Mouse (Mus musculus) left cerebral cortex, postnatal 36 days (tissue): ENCODE measurements around the gene Slxl1. TPM values are rescaled to one million over a fixed set of nuclear protein-coding genes. Genes with fewer than 3 reads are reported as not detected.
"Not testable (repeated sequence)": the region's sequence is repeated elsewhere in the genome, so short reads cannot be mapped to it uniquely, and the experiment has no call there.

ENCODE experiments used
- DNase-seq, 2 experiments: peaks; one replicate each; pipeline ENCODE4 v3.0.0; 2021 to 2022; ENCODE audit warnings: low spot score in 2 of 2, mixed read lengths in 1 of 2
- intact Hi-C: fragments of 180-260 bp; cut with DNase I; formaldehyde crosslinking; loops from one replicate; pipeline ENCODE4 v1.15.1; 2025
- total RNA-seq, 2 experiments: library from RNA; stranded (reverse); gene quantifications; 2 replicates each; pipeline ENCODE4 v1.2.3; 2021

Gene Slxl1
- not detected for total RNA-seq

- DNase-seq, intact Hi-C loops: not testable (repeated sequence)
These were observed at the start of gene Slxl1 for GRCm38 (mm10) chrX:55226576-55226975. TSS of gene Slxl1 (plus strand) at chrX:55226876.
